Mouse (Mus musculus): ENCODE measurements around the gene Ggt1.
"Not testable (repeated sequence)": the region's sequence is repeated elsewhere in the genome, so short reads cannot be mapped to it uniquely, and the experiment has no call there.

The Ggt1 gene

GRCm38 (mm10) chr10:75561071-75561654 is at the start of gene Ggt1:
Gene Ggt1 (plus strand): TSS chr10:75561604.
- DNase-seq = no peak

GRCm38 (mm10) chr10:75511897-75512296 is 49.5 kb upstream of the Ggt1 start:
- DNase-seq = no peak

GRCm38 (mm10) chr10:75512796-75513195 is 48.6 kb upstream of the Ggt1 start:
- no peak for DNase-seq

GRCm38 (mm10) chr10:75513306-75514067 is 47.9 kb upstream of the Ggt1 start:
- no peak for DNase-seq

GRCm38 (mm10) chr10:75514361-75514760 is 47.0 kb upstream of the Ggt1 start:
- no peak for DNase-seq

GRCm38 (mm10) chr10:75515216-75516037 is 46.0 kb upstream of the Ggt1 start:
- DNase-seq = peak; percentile 34

- no peak for DNase-seq
These were observed 45.2 kb upstream of the Ggt1 start for GRCm38 (mm10) chr10:75516038-75516723.

- DNase-seq = no peak
These were observed 44.7 kb upstream of the Ggt1 start for GRCm38 (mm10) chr10:75516724-75517072.

- peak; percentile 97 for DNase-seq
These were observed 44.2 kb upstream of the Ggt1 start, which contains the start of gene Snrpd3 for GRCm38 (mm10) chr10:75517073-75517757. Gene Snrpd3 (plus strand): TSS chr10:75517551.

GRCm38 (mm10) chr10:75517758-75518143 is 43.7 kb upstream of the Ggt1 start, which contains the start of gene Gucd1:
Gene Gucd1 (minus strand): TSS chr10:75517972.
- DNase-seq = peak; percentile 97

GRCm38 (mm10) chr10:75520581-75520980 is 40.8 kb upstream of the Ggt1 start:
- DNase-seq = no peak

- no peak for DNase-seq
These were observed 39.8 kb upstream of the Ggt1 start for GRCm38 (mm10) chr10:75521643-75522042.

- not testable (repeated sequence) for DNase-seq
These were observed 36.0 kb upstream of the Ggt1 start for GRCm38 (mm10) chr10:75525450-75525849.

- no peak for DNase-seq
These were observed 31.1 kb upstream of the Ggt1 start for GRCm38 (mm10) chr10:75530322-75530721.

- no peak for DNase-seq
These were observed 29.8 kb upstream of the Ggt1 start for GRCm38 (mm10) chr10:75531532-75532090.

- DNase-seq = no peak
These were observed 27.2 kb upstream of the Ggt1 start for GRCm38 (mm10) chr10:75534216-75534615.

- no peak for DNase-seq
These were observed 26.5 kb upstream of the Ggt1 start for GRCm38 (mm10) chr10:75534934-75535333.

- no peak for DNase-seq
These were observed 26.0 kb upstream of the Ggt1 start for GRCm38 (mm10) chr10:75535423-75535822.

- no peak for DNase-seq
These were observed 25.3 kb upstream of the Ggt1 start for GRCm38 (mm10) chr10:75536123-75536522.

GRCm38 (mm10) chr10:75547901-75548300 is 13.5 kb upstream of the Ggt1 start:
- DNase-seq = no peak

- no peak for DNase-seq
These were observed 12.9 kb upstream of the Ggt1 start for GRCm38 (mm10) chr10:75548486-75548885.

GRCm38 (mm10) chr10:75549886-75550285 is 11.5 kb upstream of the Ggt1 start:
- DNase-seq = no peak

Data from embryo, embryonic 11 days (tissue).